Mouse (Mus musculus) stomach, postnatal 0 days (tissue): ENCODE measurements around the gene Sgsm2.

Experiments
- CTCF ChIP-seq: IDR thresholded peaks from 2 replicates; pipeline ENCODE4 v1.5.1; 2016; ENCODE audit warnings: antibody characterized with exemption, low read depth, mild to moderate bottlenecking, moderate library complexity
- EP300 ChIP-seq: optimal IDR thresholded peaks from 2 replicates; pipeline ENCODE3; 2016; ENCODE audit warnings: antibody characterized with exemption

- TF ChIP-seq CTCF, result no peak
- no peak for TF ChIP-seq EP300
Measured at GRCm38 (mm10) chr11:74839860-74840715, 56.8 kb downstream of the Sgsm2 start.
